Mouse (Mus musculus): Measurements from ENCODE around the gene Krt18. TPM values are rescaled to one million over a fixed set of nuclear protein-coding genes. Genes with fewer than 3 reads are reported as not detected.
A peak's percentile ranks its signal among the peaks of the same experiment; 100 is the strongest.
"Not testable (repeated sequence)": the region's sequence is repeated elsewhere in the genome, so short reads cannot be mapped to it uniquely, and the experiment has no call there.

Krt18 gene
- polyA plus RNA-seq (2015; fragmentation: Nextera tagmentation; extraction: Ambion mirVana): 176 and 180 TPM in 2 replicates

DNA sequence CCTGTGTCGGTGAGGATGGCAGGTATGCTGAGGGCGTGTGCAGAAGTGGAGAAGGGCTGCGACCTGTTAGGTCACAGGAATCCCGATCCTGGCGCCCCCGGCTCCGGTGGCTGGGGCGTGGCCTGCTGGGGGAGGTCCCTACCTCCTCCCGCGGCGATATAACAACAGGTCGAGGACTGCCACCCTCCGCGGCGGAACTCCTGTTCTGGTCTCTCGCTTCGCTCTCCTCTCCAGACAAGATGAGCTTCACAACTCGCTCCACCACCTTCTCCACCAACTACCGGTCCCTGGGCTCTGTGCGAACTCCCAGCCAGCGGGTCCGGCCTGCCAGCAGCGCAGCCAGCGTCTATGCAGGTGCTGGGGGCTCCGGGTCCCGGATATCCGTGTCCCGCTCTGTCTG, at the start of gene Krt18:
Gene Krt18 (plus strand): TSS at position 141 of the 400 bp plus-strand sequence.
- Histone ChIP-seq H3K4me2 (peak within 1 kb of the TSS; percentile 62), H3K4me3 (replicated peaks) (peak within 1 kb of the TSS; percentile 44), H3K27me3 (peaks cover 28% of the 10 kb centered on the region), H3K4me1 (peaks cover 49% of the 10 kb centered on the region), H3K9me3 (replicated peaks) (no peaks in the 10 kb centered on the region), H3K9ac (peak within 1 kb of the TSS; percentile 51), H3K36me3 (peaks cover 14% of the 10 kb centered on the region; the same call in 1 of the 2 replicates), H3K27ac (peak within 1 kb of the TSS; percentile 66)
- peak; percentile 27; the same call in 1 of the 2 replicates for ATAC-seq (replicated peaks; ENCODE audit: low FRiP score)
- 3% methylated on average over 28 of the region's 28 CpGs for WGBS

DNA sequence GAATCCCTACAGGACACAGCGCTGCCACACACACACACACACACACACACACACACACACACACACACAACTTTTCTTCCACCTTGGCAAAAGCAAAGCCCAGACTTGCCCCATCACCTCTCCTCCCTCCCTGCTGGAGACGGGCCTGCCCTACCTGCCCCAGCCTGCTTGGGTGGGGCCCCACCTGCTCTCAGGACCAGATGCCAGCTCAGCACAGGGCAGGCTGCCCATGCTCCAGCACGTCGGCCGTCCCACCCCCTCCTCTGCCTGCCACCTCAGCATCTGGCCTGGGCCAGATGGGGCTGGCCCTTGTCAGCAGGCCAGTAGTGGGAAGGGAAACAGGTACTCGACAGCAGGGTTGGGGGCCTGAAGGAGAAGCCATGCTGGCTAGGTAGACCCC, 47.1 kb upstream of the Krt18 start:
- WGBS: 45% methylated on average over 6 of the region's 6 CpGs
- no peaks in the 10 kb centered on the region for H3K27me3 ChIP-seq
- no peaks in the 10 kb centered on the region for H3K36me3 ChIP-seq
- H3K4me1 ChIP-seq: peaks cover 40% of the 10 kb centered on the region
- no peaks in the 10 kb centered on the region for H3K9me3 ChIP-seq (replicated peaks)
- peak overlapping the region; percentile 48; the same call in 1 of the 2 replicates for H3K27ac ChIP-seq
- ATAC-seq (replicated peaks; ENCODE audit: low FRiP score): no peak
- no peak overlapping the region for H3K9ac ChIP-seq
- no peak overlapping the region for H3K4me2 ChIP-seq
- no peak overlapping the region for H3K4me3 ChIP-seq (replicated peaks)

GRCm38 (mm10) chr15:101983315-101983948, 44.5 kb upstream of the Krt18 start:
- Histone ChIP-seq H3K4me3 (replicated peaks) (peak overlapping the region; percentile 39; the same call in 1 of the 2 replicates), H3K4me1 (peaks cover 17% of the 10 kb centered on the region), H3K27me3 (no peaks in the 10 kb centered on the region), H3K4me2 (peak overlapping the region; percentile 63), H3K9ac (no peak overlapping the region), H3K27ac (peak overlapping the region; percentile 83), H3K36me3 (no peaks in the 10 kb centered on the region), H3K9me3 (replicated peaks) (no peaks in the 10 kb centered on the region)
- 78% methylated on average over 13 of the region's 13 CpGs for WGBS
- ATAC-seq (replicated peaks; ENCODE audit: low FRiP score): no peak

GRCm38 (mm10) chr15:101983949-101984601, 43.9 kb upstream of the Krt18 start:
- 2% methylated on average over 15 of the region's 15 CpGs for WGBS
- Histone ChIP-seq H3K27me3 (no peaks in the 10 kb centered on the region), H3K4me1 (peaks cover 17% of the 10 kb centered on the region), H3K9ac (0 out of 2 replicates have a peak overlapping the region, but pooled peaks have one; percentile 10), H3K4me3 (replicated peaks) (peak overlapping the region; percentile 39), H3K36me3 (no peaks in the 10 kb centered on the region), H3K27ac (peak overlapping the region; percentile 83), H3K9me3 (replicated peaks) (no peaks in the 10 kb centered on the region), H3K4me2 (peak overlapping the region; percentile 63)
- peak; percentile 94 for ATAC-seq (replicated peaks; ENCODE audit: low FRiP score)

DNA sequence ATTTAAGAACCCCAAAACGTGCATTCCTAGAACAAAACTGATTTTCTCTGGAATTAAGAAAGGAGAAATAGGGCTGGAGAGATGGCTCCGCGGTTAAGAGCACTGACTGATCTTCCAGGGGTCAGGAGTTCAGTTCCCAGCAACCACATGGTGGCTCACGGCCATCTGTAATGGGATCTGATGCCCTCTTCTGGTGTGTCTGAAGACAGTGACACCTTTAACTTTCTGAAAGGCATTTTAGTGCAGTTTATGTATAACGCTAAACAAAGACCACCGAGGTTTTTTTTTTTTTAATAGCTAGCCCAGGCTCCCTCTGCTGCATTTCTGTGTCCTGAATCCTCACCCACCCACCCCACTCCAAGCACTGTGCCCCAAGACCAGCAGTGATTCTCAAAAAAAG, 43.2 kb upstream of the Krt18 start:
- 0 out of 2 replicates have a peak overlapping the region, but pooled peaks have one; percentile 10 for H3K9ac ChIP-seq

GRCm38 (mm10) chr15:101988119-101988518, 39.9 kb upstream of the Krt18 start:
- H3K27ac ChIP-seq: no peak overlapping the region
- no peak overlapping the region for H3K4me3 ChIP-seq (replicated peaks)
- H3K27me3 ChIP-seq: no peaks in the 10 kb centered on the region
- H3K9ac ChIP-seq: no peak overlapping the region
- WGBS: 1% methylated on average over 10 of the region's 10 CpGs
- H3K9me3 ChIP-seq (replicated peaks): no peaks in the 10 kb centered on the region
- no peak for ATAC-seq (replicated peaks; ENCODE audit: low FRiP score)
- no peaks in the 10 kb centered on the region for H3K36me3 ChIP-seq
- H3K4me1 ChIP-seq: peaks cover 17% of the 10 kb centered on the region
- H3K4me2 ChIP-seq: no peak overlapping the region

More for the DNA sequence above, 43.2 kb upstream of the Krt18 start:
- Histone ChIP-seq H3K4me3 (replicated peaks) (peak overlapping the region; percentile 39; the same call in 1 of the 2 replicates), H3K27ac (no peak overlapping the region), H3K36me3 (no peaks in the 10 kb centered on the region), H3K9me3 (replicated peaks) (no peaks in the 10 kb centered on the region), H3K27me3 (no peaks in the 10 kb centered on the region), H3K4me2 (peak overlapping the region; percentile 63), H3K4me1 (peaks cover 17% of the 10 kb centered on the region)
- no peak for ATAC-seq (replicated peaks; ENCODE audit: low FRiP score)
- WGBS: 15% methylated on average over 6 of the region's 6 CpGs

GRCm38 (mm10) chr15:101988714-101989113, 39.3 kb upstream of the Krt18 start:
- no peak for ATAC-seq (replicated peaks; ENCODE audit: low FRiP score)
- Histone ChIP-seq H3K27ac (no peak overlapping the region), H3K9me3 (replicated peaks) (no peaks in the 10 kb centered on the region), H3K9ac (no peak overlapping the region), H3K4me3 (replicated peaks) (no peak overlapping the region), H3K27me3 (no peaks in the 10 kb centered on the region), H3K4me1 (peaks cover 14% of the 10 kb centered on the region), H3K4me2 (no peak overlapping the region), H3K36me3 (no peaks in the 10 kb centered on the region)
- WGBS: 69% methylated on average over 8 of the region's 8 CpGs

GRCm38 (mm10) chr15:101990946-101991345, 37.0 kb upstream of the Krt18 start:
- Histone ChIP-seq H3K9me3 (replicated peaks) (0 out of 2 replicates have a peak, but pooled peaks cover 4% of the 10 kb centered on the region), H3K4me1 (peaks cover 2% of the 10 kb centered on the region; the same call in 1 of the 2 replicates), H3K27ac (no peak overlapping the region), H3K4me2 (no peak overlapping the region), H3K27me3 (no peaks in the 10 kb centered on the region), H3K9ac (no peak overlapping the region), H3K4me3 (replicated peaks) (no peak overlapping the region), H3K36me3 (no peaks in the 10 kb centered on the region)
- ATAC-seq (replicated peaks; ENCODE audit: low FRiP score): no peak
- WGBS: 86% methylated on average over 6 of the region's 6 CpGs

DNA sequence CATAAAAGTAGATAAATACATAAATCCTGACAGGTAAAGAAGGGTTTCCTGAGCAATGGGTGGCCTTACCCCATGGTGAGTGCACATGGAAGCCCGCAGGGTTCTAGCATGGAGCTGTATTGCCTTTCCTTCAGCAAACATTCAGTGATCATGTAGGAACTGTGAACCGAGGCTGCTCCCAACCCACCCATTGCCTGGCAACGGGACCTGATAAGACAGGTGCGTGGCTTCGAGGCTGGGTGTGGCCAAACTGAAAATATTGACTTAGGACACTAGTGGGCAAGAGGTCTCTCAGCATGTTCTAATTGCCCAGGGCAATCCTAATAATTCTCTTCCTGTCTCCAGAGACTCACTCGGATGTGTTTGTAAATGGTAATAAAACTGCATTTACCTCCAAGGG, 33.6 kb upstream of the Krt18 start:
- Histone ChIP-seq H3K4me1 (no peaks in the 10 kb centered on the region), H3K36me3 (no peaks in the 10 kb centered on the region; the same call in 1 of the 2 replicates), H3K9me3 (replicated peaks) (0 out of 2 replicates have a peak, but pooled peaks cover 4% of the 10 kb centered on the region), H3K27ac (no peak overlapping the region), H3K4me3 (replicated peaks) (no peak overlapping the region), H3K4me2 (no peak overlapping the region), H3K27me3 (no peaks in the 10 kb centered on the region), H3K9ac (no peak overlapping the region)
- WGBS: 92% methylated on average over 6 of the region's 6 CpGs
- no peak for ATAC-seq (replicated peaks; ENCODE audit: low FRiP score)

DNA sequence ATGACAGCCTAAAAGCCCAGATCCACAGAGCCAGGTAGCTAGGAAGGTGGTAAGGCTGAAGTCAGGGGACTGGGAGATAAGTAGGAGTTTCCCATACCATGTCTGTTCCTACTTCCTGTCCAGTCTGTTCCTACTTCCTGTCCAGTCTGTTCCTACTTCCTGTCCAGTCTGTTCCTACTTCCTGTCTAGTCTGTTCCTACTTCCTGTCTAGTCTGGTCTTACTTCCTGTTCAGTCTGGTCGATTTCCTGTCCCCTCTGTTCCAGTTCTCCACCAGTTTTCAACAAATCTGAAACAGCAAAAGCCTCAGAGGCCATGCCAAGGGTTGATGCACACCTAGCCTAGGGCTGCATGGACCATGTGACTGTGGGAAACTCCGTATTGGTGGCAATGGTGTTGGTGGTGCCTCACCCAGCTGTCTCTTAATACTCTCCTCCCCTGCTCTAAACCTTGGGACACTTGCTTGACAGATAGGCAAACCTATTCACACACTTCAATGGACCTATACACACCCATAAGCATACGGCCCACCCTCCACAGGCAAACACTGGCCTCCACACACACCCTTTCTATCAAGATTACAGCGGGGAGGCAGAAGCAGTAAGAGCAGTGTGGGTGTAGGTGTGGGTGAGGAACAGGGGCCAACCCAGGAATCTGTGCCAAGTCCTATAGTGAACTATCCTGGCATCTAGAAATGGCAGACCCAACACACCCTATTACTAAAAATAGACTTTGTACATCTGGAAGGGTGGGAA, 32.3 kb upstream of the Krt18 start:
- no peak overlapping the region for H3K27ac ChIP-seq

DNA sequence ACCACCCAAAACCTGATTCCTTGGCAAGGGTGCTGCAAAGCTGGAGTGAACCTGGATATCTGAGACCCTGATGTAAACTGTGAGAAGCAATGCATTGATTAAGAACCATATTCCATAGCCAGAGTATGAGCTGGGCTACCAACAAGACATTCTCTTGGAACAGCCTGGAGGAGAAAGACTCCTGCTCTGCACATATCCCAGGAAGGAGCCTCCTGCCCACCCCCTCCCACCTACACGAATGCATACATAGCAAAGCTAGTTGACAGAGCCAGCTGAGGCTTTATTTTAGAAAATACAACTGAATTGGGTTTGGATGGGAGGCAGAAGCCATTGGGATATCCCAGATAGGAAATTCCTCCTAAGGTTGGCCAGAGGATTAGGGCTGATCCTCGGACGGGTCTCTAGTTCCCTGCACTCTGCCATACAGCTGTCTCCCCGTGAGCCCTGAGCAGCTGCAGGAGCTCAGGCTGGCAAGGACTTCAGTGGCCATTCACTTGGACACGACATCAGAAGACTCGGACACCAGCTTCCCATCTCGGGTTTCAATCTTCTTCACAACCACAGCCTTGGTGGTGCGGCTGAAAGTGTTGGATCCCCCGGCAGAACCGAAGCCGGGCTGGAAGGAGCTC, 31.4 kb upstream of the Krt18 start:
- ATAC-seq (replicated peaks; ENCODE audit: low FRiP score); H3K27ac ChIP-seq: not testable (repeated sequence)
- WGBS: 73% methylated on average over 11 of the region's 11 CpGs

More for the DNA sequence above, 32.3 kb upstream of the Krt18 start:
- no peaks in the 10 kb centered on the region for H3K4me1 ChIP-seq
- 0 out of 2 replicates have a peak, but pooled peaks cover 4% of the 10 kb centered on the region for H3K9me3 ChIP-seq (replicated peaks)
- peaks cover 3% of the 10 kb centered on the region; the same call in 1 of the 2 replicates for H3K27me3 ChIP-seq
- WGBS: 84% methylated on average over 4 of the region's 4 CpGs
- ATAC-seq (replicated peaks; ENCODE audit: low FRiP score): no peak
- peaks cover 4% of the 10 kb centered on the region; the same call in 1 of the 2 replicates for H3K36me3 ChIP-seq
- no peak overlapping the region for H3K4me2 ChIP-seq
- H3K9ac ChIP-seq: no peak overlapping the region
- H3K4me3 ChIP-seq (replicated peaks): no peak overlapping the region

More for the DNA sequence above, 31.4 kb upstream of the Krt18 start:
- H3K27me3 ChIP-seq; H3K4me2 ChIP-seq; H3K4me3 ChIP-seq (replicated peaks); H3K9ac ChIP-seq; H3K36me3 ChIP-seq; H3K4me1 ChIP-seq; H3K9me3 ChIP-seq (replicated peaks): not testable (repeated sequence)

Data from kidney, embryonic 15.5 days (tissue).